In the genomic region with DNA sequence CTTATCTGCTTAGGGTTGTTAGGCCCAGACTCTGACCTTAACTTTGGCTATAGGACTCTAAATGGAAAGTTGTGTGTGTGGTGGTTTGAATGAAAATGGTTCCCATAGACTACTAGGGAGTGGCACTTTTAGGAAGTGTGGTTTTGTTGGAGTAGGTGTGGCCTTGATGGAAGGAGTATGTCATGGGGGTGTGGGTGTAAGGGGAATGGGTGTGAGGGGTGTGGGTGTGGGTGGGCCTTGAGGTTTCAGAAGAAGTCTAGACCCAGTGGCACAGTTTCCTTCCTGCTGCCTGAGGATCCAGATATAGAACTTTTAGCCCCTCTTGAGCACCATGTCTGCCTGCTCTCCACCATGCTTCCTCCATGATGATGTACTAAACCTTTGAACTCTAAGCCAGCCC, we compare ENCODE assay signal across 18 mouse cellular contexts.
"Had no signal": no experiment of that assay in that cellular context is flagged by ENCODE, and none has a peak within 500 bp of the region (broad histone marks: within the 10 kb centered on the region; RNA-seq: fewer than 3 reads in every experiment).

No protein-coding gene starts in this region.

- H3K4me1 ChIP-seq: liver, embryonic 15.5 days; midbrain, embryonic 13.5 days; midbrain, embryonic 15.5 days; neural tube, embryonic 12.5 days; stomach, embryonic 15.5 days had no signal

- H3K4me2 ChIP-seq: liver, embryonic 15.5 days; lung, embryonic 15.5 days; midbrain, embryonic 11.5 days; midbrain, embryonic 13.5 days; midbrain, embryonic 15.5 days; neural tube, embryonic 12.5 days; stomach, embryonic 15.5 days had no signal

- H3K4me3 ChIP-seq: liver, embryonic 15.5 days; lung, embryonic 15.5 days; midbrain, embryonic 13.5 days; midbrain, embryonic 15.5 days; neural tube, embryonic 12.5 days; stomach, embryonic 15.5 days had no signal

- H3K9ac ChIP-seq: liver, embryonic 15.5 days; liver, postnatal 0 days; lung, embryonic 15.5 days; midbrain, embryonic 13.5 days; midbrain, embryonic 15.5 days; neural tube, embryonic 12.5 days; stomach, embryonic 15.5 days had no signal

- H3K27ac ChIP-seq: liver, embryonic 15.5 days; lung, embryonic 15.5 days; macrophage; midbrain, embryonic 13.5 days; midbrain, embryonic 15.5 days; neural tube, embryonic 12.5 days; stomach, embryonic 15.5 days had no signal

- H3K27me3 ChIP-seq: liver, embryonic 15.5 days; lung, embryonic 15.5 days; megakaryocyte, embryonic 14.5 days; midbrain, embryonic 13.5 days; midbrain, embryonic 15.5 days; neural tube, embryonic 12.5 days; stomach, embryonic 15.5 days had no signal

- H3K9me3 ChIP-seq: liver, embryonic 15.5 days; lung, embryonic 15.5 days; midbrain, embryonic 13.5 days; midbrain, embryonic 15.5 days; neural tube, embryonic 12.5 days; stomach, embryonic 15.5 days had no signal

- DNase-seq: liver, postnatal 0 days; lung, adult 2 months; lung, postnatal 14 days; lung, postnatal 36 days; right cerebral cortex, postnatal 14 days; thymus, adult 2 months; thymus, postnatal 25 days; thymus, postnatal 4 days had no signal

- H3K36me3 ChIP-seq: liver, embryonic 15.5 days; lung, embryonic 15.5 days; midbrain, embryonic 13.5 days; midbrain, embryonic 15.5 days; neural tube, embryonic 12.5 days; stomach, embryonic 15.5 days had no signal

- ATAC-seq: liver, postnatal 0 days; lung, postnatal 0 days; midbrain, embryonic 13.5 days; midbrain, embryonic 15.5 days had no signal
